Mouse (Mus musculus): ENCODE results near the gene Klrb1c.

DNA sequence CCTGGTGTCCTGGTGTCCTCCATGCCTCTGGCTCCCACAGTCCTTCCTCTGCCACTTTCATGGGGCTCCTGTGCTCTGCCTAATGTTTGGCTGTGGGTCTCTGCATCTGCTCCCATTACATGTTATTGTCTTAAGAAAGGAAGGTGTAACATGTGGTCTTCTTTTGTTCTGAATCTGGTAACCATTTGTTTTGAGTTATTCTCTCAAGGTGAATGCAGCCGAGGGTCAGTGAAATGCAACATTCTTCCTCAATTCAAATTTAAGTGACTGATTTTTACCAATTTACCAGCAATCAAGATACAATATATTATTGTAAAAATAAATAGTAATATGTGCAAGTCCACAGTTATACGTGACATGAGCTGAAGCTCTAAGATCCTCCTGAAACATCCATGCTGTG lies at the start of gene Klrb1c:
- TF ChIP-seq POLR2A (IDR thresholded peaks at IDR 0.05; ENCODE audit: low read depth, low read length): no peak
- no peak for TF ChIP-seq CTCF (IDR thresholded peaks at IDR 0.05; ENCODE audit: extremely low read depth, insufficient read depth, insufficient read length, insufficient replicate concordance)
